Mouse (Mus musculus): ENCODE data around the gene Swsap1. TPM values are rescaled to one million over a fixed set of nuclear protein-coding genes. Genes with fewer than 3 reads are reported as not detected.

Swsap1 gene
- polyA plus RNA-seq, 1 experiment from 2014 or later, result 10.2 TPM

GRCm38 (mm10) chr9:21936692-21937570 is 18.6 kb upstream of the Swsap1 start, which contains the start of gene Plppr2:
Gene Plppr2 (plus strand): TSS chr9:21937033.
- TF ChIP-seq CTCF (IDR thresholded peaks at IDR 0.05; ENCODE audit: low read depth), result no peak
- Histone ChIP-seq H3K9ac (peak within 1 kb of the TSS; percentile 49), H3K4me3 (ENCODE audit: low read depth, low read length) (peak within 1 kb of the TSS; percentile 52), H3K4me2 (peak within 1 kb of the TSS; percentile 75), H3K27ac (ENCODE audit: low read depth) (no peak within 1 kb of the TSS), H3K36me3 (ENCODE audit: insufficient read depth) (no peaks in the 10 kb centered on the region), H3K27me3 (ENCODE audit: insufficient read depth, low read length) (no peaks in the 10 kb centered on the region), H3K4me1 (ENCODE audit: insufficient read depth) (peaks cover 3% of the 10 kb centered on the region; the same call in 1 of the 2 replicates), H3K9me3 (ENCODE audit: low read depth, low read length) (no peaks in the 10 kb centered on the region)
- 2% methylated on average over 42 of the region's 43 CpGs for WGBS
- DNase-seq, result peak; percentile 99
- ATAC-seq (ENCODE audit: insufficient read depth), result peak; percentile 98

GRCm38 (mm10) chr9:21937711-21938175 is 17.8 kb upstream of the Swsap1 start:
- WGBS, result 77% methylated on average over 4 of the region's 4 CpGs
- H3K9me3 ChIP-seq (ENCODE audit: low read depth, low read length), result no peaks in the 10 kb centered on the region

GRCm38 (mm10) chr9:21938234-21938855 is 17.2 kb upstream of the Swsap1 start:
- DNase-seq (no peak), ATAC-seq (ENCODE audit: insufficient read depth) (no peak)
- no peak for TF ChIP-seq CTCF (IDR thresholded peaks at IDR 0.05; ENCODE audit: low read depth)
- H3K4me2 ChIP-seq, result no peak overlapping the region
- H3K27ac ChIP-seq (ENCODE audit: low read depth), result no peak overlapping the region
- peaks cover 3% of the 10 kb centered on the region; the same call in 1 of the 2 replicates for H3K4me1 ChIP-seq (ENCODE audit: insufficient read depth)
- 79% methylated on average over 4 of the region's 4 CpGs for WGBS
- no peak overlapping the region for H3K4me3 ChIP-seq (ENCODE audit: low read depth, low read length)
- H3K27me3 ChIP-seq (ENCODE audit: insufficient read depth, low read length), result no peaks in the 10 kb centered on the region
- no peak overlapping the region for H3K9ac ChIP-seq
- H3K9me3 ChIP-seq (ENCODE audit: low read depth, low read length), result no peaks in the 10 kb centered on the region
- no peaks in the 10 kb centered on the region for H3K36me3 ChIP-seq (ENCODE audit: insufficient read depth)

More at GRCm38 (mm10) chr9:21937711-21938175, 17.8 kb upstream of the Swsap1 start:
- Histone ChIP-seq H3K36me3 (ENCODE audit: insufficient read depth) (no peaks in the 10 kb centered on the region), H3K9ac (no peak overlapping the region), H3K4me1 (ENCODE audit: insufficient read depth) (peaks cover 3% of the 10 kb centered on the region; the same call in 1 of the 2 replicates), H3K4me3 (ENCODE audit: low read depth, low read length) (peak overlapping the region; percentile 52; the same call in 1 of the 2 replicates), H3K27ac (ENCODE audit: low read depth) (no peak overlapping the region), H3K4me2 (peak overlapping the region; percentile 75), H3K27me3 (ENCODE audit: insufficient read depth, low read length) (no peaks in the 10 kb centered on the region)
- TF ChIP-seq CTCF (IDR thresholded peaks at IDR 0.05; ENCODE audit: low read depth), result no peak
- DNase-seq (no peak), ATAC-seq (ENCODE audit: insufficient read depth) (no peak)

- H3K9ac ChIP-seq, result no peak overlapping the region
- TF ChIP-seq CTCF (IDR thresholded peaks at IDR 0.05; ENCODE audit: low read depth), result no peak
- WGBS, result 70% methylated on average over 12 of the region's 12 CpGs
- no peak overlapping the region for H3K4me2 ChIP-seq
- no peak for DNase-seq
- H3K9me3 ChIP-seq (ENCODE audit: low read depth, low read length), result no peaks in the 10 kb centered on the region
- H3K36me3 ChIP-seq (ENCODE audit: insufficient read depth), result no peaks in the 10 kb centered on the region
- H3K27ac ChIP-seq (ENCODE audit: low read depth), result no peak overlapping the region
- no peaks in the 10 kb centered on the region for H3K4me1 ChIP-seq (ENCODE audit: insufficient read depth)
- no peak for ATAC-seq (ENCODE audit: insufficient read depth)
- no peak overlapping the region for H3K4me3 ChIP-seq (ENCODE audit: low read depth, low read length)
- H3K27me3 ChIP-seq (ENCODE audit: insufficient read depth, low read length), result no peaks in the 10 kb centered on the region
Measured at GRCm38 (mm10) chr9:21943046-21943445, 12.5 kb upstream of the Swsap1 start.

- TF ChIP-seq CTCF (IDR thresholded peaks at IDR 0.05; ENCODE audit: low read depth), result no peak
- Histone ChIP-seq H3K4me3 (ENCODE audit: low read depth, low read length) (no peak overlapping the region), H3K9ac (no peak overlapping the region), H3K9me3 (ENCODE audit: low read depth, low read length) (no peaks in the 10 kb centered on the region), H3K4me2 (no peak overlapping the region), H3K36me3 (ENCODE audit: insufficient read depth) (no peaks in the 10 kb centered on the region), H3K27me3 (ENCODE audit: insufficient read depth, low read length) (no peaks in the 10 kb centered on the region), H3K27ac (ENCODE audit: low read depth) (no peak overlapping the region), H3K4me1 (ENCODE audit: insufficient read depth) (no peaks in the 10 kb centered on the region)
- WGBS, result 39% methylated on average over 12 of the region's 12 CpGs
- ATAC-seq (ENCODE audit: insufficient read depth) (no peak), DNase-seq (no peak)
Measured at GRCm38 (mm10) chr9:21943638-21944037, 11.9 kb upstream of the Swsap1 start.

GRCm38 (mm10) chr9:21944267-21944666 is 11.3 kb upstream of the Swsap1 start:
- Histone ChIP-seq H3K9ac (no peak overlapping the region), H3K27ac (ENCODE audit: low read depth) (no peak overlapping the region), H3K27me3 (ENCODE audit: insufficient read depth, low read length) (no peaks in the 10 kb centered on the region), H3K36me3 (ENCODE audit: insufficient read depth) (no peaks in the 10 kb centered on the region), H3K4me1 (ENCODE audit: insufficient read depth) (no peaks in the 10 kb centered on the region), H3K9me3 (ENCODE audit: low read depth, low read length) (no peaks in the 10 kb centered on the region), H3K4me3 (ENCODE audit: low read depth, low read length) (no peak overlapping the region), H3K4me2 (no peak overlapping the region)
- peak; percentile 36 for DNase-seq
- 11% methylated on average over 23 of the region's 23 CpGs for WGBS
- TF ChIP-seq CTCF (IDR thresholded peaks at IDR 0.05; ENCODE audit: low read depth), result no peak
- no peak for ATAC-seq (ENCODE audit: insufficient read depth)

Measured in lung, embryonic 14.5 days (tissue).